Mouse (Mus musculus): ENCODE measurements around the gene Fam83f. TPM values are rescaled to one million over a fixed set of nuclear protein-coding genes. Genes with fewer than 3 reads are reported as not detected.

The Fam83f gene
- polyA plus RNA-seq, 2 experiments = 0.81 to 1.2 TPM

DNA sequence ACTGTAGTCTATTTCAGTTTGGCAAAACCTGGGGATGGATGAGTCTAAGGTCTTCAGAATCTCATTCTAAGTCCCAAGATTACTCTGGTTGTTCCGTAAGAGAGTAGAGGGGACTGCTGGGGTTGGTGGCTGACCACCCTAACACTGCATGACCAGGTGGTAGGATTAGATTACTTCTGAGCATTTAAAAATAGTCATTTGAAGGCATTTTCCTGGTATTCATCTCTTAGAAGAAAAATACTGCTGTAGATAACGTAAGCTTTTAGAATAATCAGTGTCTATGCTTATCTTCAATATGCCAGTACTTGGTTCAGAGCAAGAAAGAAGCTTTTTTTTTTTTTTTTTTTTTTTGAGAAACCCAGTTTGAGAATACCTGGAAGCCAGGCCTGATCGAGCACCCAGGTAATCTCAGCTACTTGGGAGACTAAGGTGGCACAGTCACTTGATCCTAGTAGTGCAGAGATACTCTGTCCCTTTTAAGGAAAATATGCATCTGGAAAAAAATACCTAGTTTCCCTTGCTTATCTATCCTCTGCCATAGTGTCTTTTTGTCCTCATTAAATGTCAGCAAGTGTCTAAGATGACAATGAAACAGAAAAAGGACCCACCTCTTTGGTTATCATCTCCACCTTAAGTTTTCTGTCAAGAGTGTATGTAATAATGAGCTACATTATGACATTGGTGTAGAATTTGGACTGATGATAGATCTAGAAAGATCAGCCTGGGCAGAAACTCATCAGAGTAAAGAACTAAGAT lies 73.2 kb downstream of the Fam83f start:
- Histone ChIP-seq H3K9me3 (ENCODE audit: control insufficient read depth, low read length) (no peaks in the 10 kb centered on the region), H3K9ac (replicated peaks) (0 out of 2 replicates have a peak overlapping the region, but pooled peaks have one; percentile 12), H3K4me2 (ENCODE audit: low read depth) (peak overlapping the region; percentile 59), H3K27me3 (ENCODE audit: control insufficient read depth, insufficient read depth, low read length) (no peaks in the 10 kb centered on the region), H3K27ac (peak overlapping the region; percentile 8; the same call in 1 of the 2 replicates), H3K36me3 (replicated peaks; ENCODE audit: control insufficient read depth, insufficient read depth, low read depth) (no peaks in the 10 kb centered on the region), H3K4me3 (ENCODE audit: insufficient read depth in 1 of 2, low read depth in 2 of 2, low read length in 2 of 2) (no peak overlapping the region; a peak in 1 of 4 replicates), H3K4me1 (replicated peaks; ENCODE audit: control insufficient read depth in 2 of 2, insufficient read depth in 2 of 2, low read length in 1 of 2) (peaks cover 56 to 60% of the 10 kb centered on the region in 2 experiments)
- 14% methylated on average over 3 of the region's 3 CpGs for WGBS (ENCODE audit: insufficient replicate concordance)
- TF ChIP-seq CTCF (IDR thresholded peaks at IDR 0.05; ENCODE audit: low read depth) = no peak
- TF ChIP-seq EP300 (IDR thresholded peaks at IDR 0.05; ENCODE audit: low read depth) = peak; percentile 78
- DNase-seq (ENCODE audit: low read depth in 3 of 3, low spot score in 3 of 3) (peak; percentile 47 to 70 (median 51)), ATAC-seq (ENCODE audit: insufficient read depth) (peak; percentile 71)

DNA sequence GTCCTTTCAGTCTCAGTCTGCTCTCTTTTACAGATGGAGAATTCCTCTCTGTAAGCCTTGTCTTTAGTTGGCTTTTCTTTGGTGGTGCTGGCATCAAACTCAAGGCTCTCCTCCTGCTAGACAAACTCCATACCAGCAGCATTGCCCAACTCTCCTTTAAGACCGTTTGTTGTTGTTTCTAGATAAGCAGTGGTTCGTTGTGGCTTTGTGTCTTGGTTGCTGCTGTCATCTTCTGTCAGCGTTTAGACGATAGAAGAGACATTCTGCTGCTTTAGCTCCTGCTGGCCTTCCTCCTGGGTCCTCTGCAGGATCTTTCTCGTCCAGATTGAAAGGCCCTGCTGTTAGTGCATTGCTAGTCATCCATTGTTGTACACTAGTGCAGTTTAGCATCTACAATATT lies 77.3 kb downstream of the Fam83f start:
- ATAC-seq (ENCODE audit: insufficient read depth) (peak; percentile 51; the same call in 1 of the 2 replicates), DNase-seq (ENCODE audit: low read depth in 3 of 3, low spot score in 3 of 3) (no peak)
- Histone ChIP-seq H3K27ac (peak overlapping the region; percentile 54), H3K27me3 (ENCODE audit: control insufficient read depth, insufficient read depth, low read length) (no peaks in the 10 kb centered on the region), H3K4me3 (ENCODE audit: insufficient read depth in 1 of 2, low read depth in 2 of 2, low read length in 2 of 2) (no peak overlapping the region), H3K4me2 (ENCODE audit: low read depth) (peak overlapping the region; percentile 15), H3K9ac (replicated peaks) (0 out of 2 replicates have a peak overlapping the region, but pooled peaks have one; percentile 3), H3K9me3 (ENCODE audit: control insufficient read depth, low read length) (no peaks in the 10 kb centered on the region), H3K4me1 (replicated peaks; ENCODE audit: control insufficient read depth in 2 of 2, insufficient read depth in 2 of 2, low read length in 1 of 2) (peaks cover 44 to 48% of the 10 kb centered on the region in 2 experiments), H3K36me3 (replicated peaks; ENCODE audit: control insufficient read depth, insufficient read depth, low read depth) (no peaks in the 10 kb centered on the region)
- 9% methylated on average over 5 of the region's 5 CpGs for WGBS (ENCODE audit: insufficient replicate concordance)
- TF ChIP-seq EP300 (IDR thresholded peaks at IDR 0.05; ENCODE audit: low read depth) (peak; percentile 71), CTCF (IDR thresholded peaks at IDR 0.05; ENCODE audit: low read depth) (no peak)

Small RNAs within 50 kb of the gene (microRNA-seq; reads per million reads assigned to microRNA genes)
- gene Mir6957 = not detected

Other genes with a start within 250 kb of the Fam83f start
- gene Enthd1, start 106.7 kb upstream of the Fam83f start, polyA plus RNA-seq (2012; rRNA removed) = not detected in 2 replicates
- gene Enthd1, start 106.7 kb upstream of the Fam83f start, polyA plus RNA-seq (2014; fragmentation: Nextera tagmentation; extraction: Ambion mirVana) = not detected in 2 replicates
- gene Grap2, start 99.3 kb upstream of the Fam83f start, polyA plus RNA-seq (2012; rRNA removed) = 8.7 and 9.2 TPM in 2 replicates
- gene Grap2, start 99.3 kb upstream of the Fam83f start, polyA plus RNA-seq (2014; fragmentation: Nextera tagmentation; extraction: Ambion mirVana) = 21.7 and 21.8 TPM in 2 replicates
- 6.3 and 8.8 TPM in 2 replicates for gene Tnrc6b, start 39.5 kb downstream of the Fam83f start, polyA plus RNA-seq (2012; rRNA removed)
- gene Tnrc6b, start 39.5 kb downstream of the Fam83f start, polyA plus RNA-seq (2014; fragmentation: Nextera tagmentation; extraction: Ambion mirVana) = 8.1 and 8.9 TPM in 2 replicates